Mouse (Mus musculus): ENCODE measurements around the gene Adgre5. TPM values are rescaled to one million over a fixed set of nuclear protein-coding genes. Genes with fewer than 3 reads are reported as not detected.

Gene Adgre5
- total and polyA plus RNA-seq, 2 experiments from 2014 or later: 35.8 to 46.4 TPM

- no peak for ATAC-seq (ENCODE audit: insufficient read depth, low read depth)
- TF ChIP-seq CTCF (IDR thresholded peaks at IDR 0.05; ENCODE audit: low read depth) (no peak), EP300 (IDR thresholded peaks at IDR 0.05; ENCODE audit: low read depth) (no peak)
- peaks cover 25% of the 10 kb centered on the region for H3K36me3 ChIP-seq (replicated peaks; ENCODE audit: control insufficient read depth, insufficient read depth, low read length)
- H3K4me3 ChIP-seq (ENCODE audit: low read depth, low read length): no peak overlapping the region
- H3K9ac ChIP-seq (replicated peaks; ENCODE audit: low read depth, low read length): no peak overlapping the region
- peaks cover 31% of the 10 kb centered on the region for H3K4me1 ChIP-seq (ENCODE audit: control insufficient read depth, insufficient read depth)
- WGBS: 69% methylated on average over 15 of the region's 17 CpGs
- H3K4me2 ChIP-seq (ENCODE audit: low read depth, low read length): no peak overlapping the region
- no peak for DNase-seq (ENCODE audit: low spot score)
- no peaks in the 10 kb centered on the region for H3K9me3 ChIP-seq (replicated peaks; ENCODE audit: control insufficient read depth, low read length)
- no peak overlapping the region for H3K27ac ChIP-seq (ENCODE audit: low read depth)
- H3K27me3 ChIP-seq (ENCODE audit: control insufficient read depth, insufficient read depth, low read length): no peaks in the 10 kb centered on the region
Measured at GRCm38 (mm10) chr8:83695351-83696106, 45.6 kb downstream of the Adgre5 start.

DNA sequence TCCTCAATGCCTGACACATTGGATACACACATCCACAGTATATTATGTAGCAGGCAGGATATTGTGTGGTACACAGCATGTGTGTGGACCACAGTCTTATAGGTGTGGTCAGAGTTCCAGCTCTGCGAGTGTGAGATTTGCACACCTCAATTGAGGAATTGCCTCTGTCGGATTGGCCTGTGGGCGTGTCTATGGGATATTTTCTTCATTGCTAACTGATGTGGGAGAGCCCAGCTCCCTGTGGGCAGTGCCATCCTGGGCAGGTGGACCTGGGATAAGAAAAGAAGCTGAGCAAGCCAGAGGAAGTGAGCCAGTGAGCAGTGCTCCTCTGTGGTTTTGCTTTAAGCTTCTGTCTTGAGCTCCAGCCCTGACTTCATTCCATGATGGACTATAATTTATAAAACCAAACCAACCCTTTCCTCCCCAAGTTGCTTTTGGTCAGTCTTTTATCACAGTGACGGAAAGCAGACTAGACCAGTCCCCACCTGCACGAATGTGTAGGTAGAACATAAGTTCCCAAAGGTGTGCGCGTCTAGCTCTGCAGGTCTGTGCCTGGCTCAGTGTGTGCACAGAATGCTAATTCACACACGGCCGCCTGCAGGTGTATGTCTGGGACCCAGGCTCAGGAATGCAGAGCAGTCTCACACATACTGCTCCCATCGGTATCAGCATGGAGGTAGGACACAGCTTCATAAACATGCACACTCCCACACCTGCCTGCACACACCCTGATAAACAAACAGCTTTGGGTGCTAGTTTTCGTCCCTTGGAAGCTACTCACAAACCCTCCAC is 46.6 kb downstream of the Adgre5 start:
- TF ChIP-seq EP300 (IDR thresholded peaks at IDR 0.05; ENCODE audit: low read depth) (no peak), CTCF (IDR thresholded peaks at IDR 0.05; ENCODE audit: low read depth) (no peak)
- Histone ChIP-seq H3K36me3 (replicated peaks; ENCODE audit: control insufficient read depth, insufficient read depth, low read length) (peaks cover 34% of the 10 kb centered on the region), H3K4me3 (ENCODE audit: low read depth, low read length) (no peak overlapping the region), H3K27ac (ENCODE audit: low read depth) (no peak overlapping the region), H3K4me1 (ENCODE audit: control insufficient read depth, insufficient read depth) (peaks cover 25% of the 10 kb centered on the region), H3K27me3 (ENCODE audit: control insufficient read depth, insufficient read depth, low read length) (no peaks in the 10 kb centered on the region), H3K9me3 (replicated peaks; ENCODE audit: control insufficient read depth, low read length) (no peaks in the 10 kb centered on the region), H3K9ac (replicated peaks; ENCODE audit: low read depth, low read length) (no peak overlapping the region), H3K4me2 (ENCODE audit: low read depth, low read length) (no peak overlapping the region)
- 82% methylated on average over 11 of the region's 11 CpGs for whole genome bisulfite sequencing
- ATAC-seq (ENCODE audit: insufficient read depth, low read depth): no peak
- no peak for DNase-seq (ENCODE audit: low spot score)

DNA sequence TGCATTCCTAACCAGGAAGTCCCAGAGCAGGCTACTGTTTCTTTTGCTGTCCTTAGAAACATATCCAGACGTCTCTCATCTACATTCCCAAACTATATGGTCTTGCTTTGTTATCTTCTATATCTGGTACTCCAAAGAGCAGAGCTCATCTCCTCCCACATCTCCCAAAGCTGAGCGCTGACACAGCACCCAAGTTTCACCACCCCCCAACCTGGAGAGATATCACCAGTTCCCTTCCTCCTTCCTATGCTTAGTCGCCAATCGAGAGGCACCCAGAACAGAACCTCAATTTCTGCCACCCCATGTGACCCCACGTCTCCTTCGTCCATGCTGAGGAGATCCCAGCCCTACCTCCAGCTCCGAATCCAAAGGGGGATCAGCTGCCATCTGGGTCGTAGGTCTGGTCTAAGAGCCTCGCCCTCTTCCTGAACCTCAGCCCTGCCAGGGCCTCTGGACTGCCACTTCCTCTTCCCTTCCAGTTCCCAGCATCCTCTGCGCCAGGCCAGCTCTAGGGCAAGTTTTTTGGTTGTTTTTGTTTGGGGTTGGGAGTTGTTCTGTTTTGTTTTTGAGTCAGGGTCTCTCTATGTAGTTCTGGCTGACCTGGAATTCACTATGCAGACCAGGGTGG is 47.4 kb downstream of the Adgre5 start:
- H3K27ac ChIP-seq (ENCODE audit: low read depth): no peak overlapping the region
- DNase-seq (ENCODE audit: low spot score) (no peak), ATAC-seq (ENCODE audit: insufficient read depth, low read depth) (no peak)

GRCm38 (mm10) chr8:83689264-83689663 is 51.9 kb downstream of the Adgre5 start:
- Histone ChIP-seq H3K27me3 (ENCODE audit: control insufficient read depth, insufficient read depth, low read length) (no peaks in the 10 kb centered on the region), H3K27ac (ENCODE audit: low read depth) (no peak overlapping the region), H3K36me3 (replicated peaks; ENCODE audit: control insufficient read depth, insufficient read depth, low read length) (peaks cover 78% of the 10 kb centered on the region), H3K4me2 (ENCODE audit: low read depth, low read length) (no peak overlapping the region), H3K9me3 (replicated peaks; ENCODE audit: control insufficient read depth, low read length) (no peaks in the 10 kb centered on the region), H3K4me3 (ENCODE audit: low read depth, low read length) (no peak overlapping the region), H3K4me1 (ENCODE audit: control insufficient read depth, insufficient read depth) (no peaks in the 10 kb centered on the region; the same call in 1 of the 2 replicates), H3K9ac (replicated peaks; ENCODE audit: low read depth, low read length) (no peak overlapping the region)
- DNase-seq (ENCODE audit: low spot score) (no peak), ATAC-seq (ENCODE audit: insufficient read depth, low read depth) (no peak)
- 85% methylated on average over 6 of the region's 6 CpGs for WGBS
- no peak for TF ChIP-seq EP300 (IDR thresholded peaks at IDR 0.05; ENCODE audit: low read depth)
- no peak for TF ChIP-seq CTCF (IDR thresholded peaks at IDR 0.05; ENCODE audit: low read depth)

More for the DNA sequence above, 47.4 kb downstream of the Adgre5 start:
- WGBS: 71% methylated on average over 10 of the region's 10 CpGs
- peaks cover 21% of the 10 kb centered on the region for H3K4me1 ChIP-seq (ENCODE audit: control insufficient read depth, insufficient read depth)
- no peaks in the 10 kb centered on the region for H3K27me3 ChIP-seq (ENCODE audit: control insufficient read depth, insufficient read depth, low read length)
- no peak overlapping the region for H3K9ac ChIP-seq (replicated peaks; ENCODE audit: low read depth, low read length)
- peaks cover 39% of the 10 kb centered on the region for H3K36me3 ChIP-seq (replicated peaks; ENCODE audit: control insufficient read depth, insufficient read depth, low read length)
- H3K9me3 ChIP-seq (replicated peaks; ENCODE audit: control insufficient read depth, low read length): no peaks in the 10 kb centered on the region
- no peak overlapping the region for H3K4me3 ChIP-seq (ENCODE audit: low read depth, low read length)
- no peak for TF ChIP-seq EP300 (IDR thresholded peaks at IDR 0.05; ENCODE audit: low read depth)
- TF ChIP-seq CTCF (IDR thresholded peaks at IDR 0.05; ENCODE audit: low read depth): no peak
- H3K4me2 ChIP-seq (ENCODE audit: low read depth, low read length): no peak overlapping the region

- H3K36me3 ChIP-seq (replicated peaks; ENCODE audit: control insufficient read depth, insufficient read depth, low read length): peaks cover 79% of the 10 kb centered on the region
- DNase-seq (ENCODE audit: low spot score) (no peak), ATAC-seq (ENCODE audit: insufficient read depth, low read depth) (0 out of 2 replicates have a peak, but pooled peaks have one; percentile 40)
- no peaks in the 10 kb centered on the region for H3K27me3 ChIP-seq (ENCODE audit: control insufficient read depth, insufficient read depth, low read length)
- no peak overlapping the region for H3K4me3 ChIP-seq (ENCODE audit: low read depth, low read length)
- no peaks in the 10 kb centered on the region; the same call in 1 of the 2 replicates for H3K4me1 ChIP-seq (ENCODE audit: control insufficient read depth, insufficient read depth)
- no peaks in the 10 kb centered on the region for H3K9me3 ChIP-seq (replicated peaks; ENCODE audit: control insufficient read depth, low read length)
- H3K9ac ChIP-seq (replicated peaks; ENCODE audit: low read depth, low read length): no peak overlapping the region
- H3K27ac ChIP-seq (ENCODE audit: low read depth): no peak overlapping the region
- WGBS: 85% methylated on average over 9 of the region's 9 CpGs
- no peak overlapping the region for H3K4me2 ChIP-seq (ENCODE audit: low read depth, low read length)
- TF ChIP-seq CTCF (IDR thresholded peaks at IDR 0.05; ENCODE audit: low read depth) (no peak), EP300 (IDR thresholded peaks at IDR 0.05; ENCODE audit: low read depth) (no peak)
Measured at GRCm38 (mm10) chr8:83684517-83684916, 56.6 kb downstream of the Adgre5 start.

Measured in heart, postnatal 0 days (tissue).